Mouse (Mus musculus) CH12.LX (cell line): ENCODE results near the gene Hnf1a.
A peak's percentile ranks its signal among the peaks of the same experiment; 100 is the strongest.
"Not testable (repeated sequence)": the region's sequence is repeated elsewhere in the genome, so short reads cannot be mapped to it uniquely, and the experiment has no call there.

ENCODE experiments used
- CTCF ChIP-seq, 2 experiments: IDR thresholded peaks in 1 of 2; conservative IDR thresholded peaks in 1 of 2; 2 replicates each; pipeline ENCODE4 v1.5.1; 2011 to 2012; ENCODE audit warnings: low read depth in 2 of 2, low read length in 2 of 2, improper control_type of control experiment in 1 of 2, inconsistent platforms in 1 of 2, mild to moderate bottlenecking in 1 of 2, moderate library complexity in 1 of 2
- GABPA ChIP-seq: IDR thresholded peaks from 2 replicates; pipeline ENCODE4 v1.6.1; 2012; ENCODE audit warnings: low read depth, low read length, improper control_type of control experiment, inconsistent platforms; ENCODE audit not compliant: insufficient replicate concordance
- MAFK ChIP-seq: IDR thresholded peaks from 2 replicates; pipeline ENCODE4 v1.6.1; 2011; ENCODE audit warnings: low read length, improper control_type of control experiment; ENCODE audit not compliant: insufficient replicate concordance
- MYC ChIP-seq: IDR thresholded peaks from 2 replicates; pipeline ENCODE4 v1.6.1; 2011; ENCODE audit warnings: low read depth, mild to moderate bottlenecking, improper control_type of control experiment, low read length
- NELFE ChIP-seq: IDR thresholded peaks from 2 replicates; pipeline ENCODE4 v1.6.1; 2011; ENCODE audit warnings: low read depth, low read length, improper control_type of control experiment
- POLR2A ChIP-seq: IDR thresholded peaks from 2 replicates; pipeline ENCODE4 v1.6.1; 2011; ENCODE audit warnings: low read depth, mild to moderate bottlenecking, improper control_type of control experiment, low read length
- TBP ChIP-seq: conservative IDR thresholded peaks from 2 replicates; pipeline ENCODE4 v1.6.1; 2011; ENCODE audit warnings: low read depth, low read length, improper control_type of control experiment
- UBTF ChIP-seq: IDR thresholded peaks from 2 replicates; pipeline ENCODE4 v1.6.1; 2012; ENCODE audit warnings: low read depth, mild to moderate bottlenecking, inconsistent platforms, low read length, improper control_type of control experiment, moderate library complexity
- USF1 ChIP-seq: IDR thresholded peaks from 2 replicates; pipeline ENCODE4 v1.6.1; 2014; ENCODE audit warnings: low read depth, mild to moderate bottlenecking, inconsistent platforms, low read length, improper control_type of control experiment

DNA sequence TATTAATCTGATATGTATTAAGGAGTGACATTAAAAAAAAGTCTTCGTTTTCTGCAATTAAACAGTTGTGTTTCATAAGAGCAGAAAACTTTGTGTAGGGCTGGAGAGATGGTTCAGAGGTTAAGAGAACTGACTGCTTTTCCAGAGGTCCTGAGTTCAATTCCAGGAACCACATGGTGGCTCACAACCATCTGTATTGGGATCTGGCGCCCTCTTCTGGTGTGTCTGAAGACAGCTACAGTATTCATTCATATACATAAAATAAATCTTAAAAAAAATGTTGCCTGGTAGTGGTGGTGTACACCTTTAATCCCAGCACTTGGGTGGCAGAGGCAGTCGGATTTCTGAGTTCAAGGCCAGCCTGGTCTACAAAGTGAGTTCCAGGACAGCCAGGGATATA lies 29.8 kb downstream of the Hnf1a start:
- not testable (repeated sequence) for TF ChIP-seq GABPA, MYC, POLR2A, TBP, UBTF, MAFK, NELFE, USF1
- TF ChIP-seq CTCF (conservative IDR thresholded peaks at IDR 0.05 in 1 of 2, IDR thresholded peaks at IDR 0.05 in 1 of 2; ENCODE audit: low read depth in 2 of 2, low read length in 2 of 2): peak in 1 of 2 experiments; percentile 50; a peak in 2 of 4 replicates
